Mouse (Mus musculus) NIH3T3 (cell line): ENCODE data around the gene Pex19.
A peak's percentile ranks its signal among the peaks of the same experiment; 100 is the strongest.

ENCODE experiments used
- DNase-seq: peaks from one replicate; pipeline ENCODE4 v3.0.0-alpha.2; 2012; ENCODE audit warnings: low read depth

Gene Pex19

DNA sequence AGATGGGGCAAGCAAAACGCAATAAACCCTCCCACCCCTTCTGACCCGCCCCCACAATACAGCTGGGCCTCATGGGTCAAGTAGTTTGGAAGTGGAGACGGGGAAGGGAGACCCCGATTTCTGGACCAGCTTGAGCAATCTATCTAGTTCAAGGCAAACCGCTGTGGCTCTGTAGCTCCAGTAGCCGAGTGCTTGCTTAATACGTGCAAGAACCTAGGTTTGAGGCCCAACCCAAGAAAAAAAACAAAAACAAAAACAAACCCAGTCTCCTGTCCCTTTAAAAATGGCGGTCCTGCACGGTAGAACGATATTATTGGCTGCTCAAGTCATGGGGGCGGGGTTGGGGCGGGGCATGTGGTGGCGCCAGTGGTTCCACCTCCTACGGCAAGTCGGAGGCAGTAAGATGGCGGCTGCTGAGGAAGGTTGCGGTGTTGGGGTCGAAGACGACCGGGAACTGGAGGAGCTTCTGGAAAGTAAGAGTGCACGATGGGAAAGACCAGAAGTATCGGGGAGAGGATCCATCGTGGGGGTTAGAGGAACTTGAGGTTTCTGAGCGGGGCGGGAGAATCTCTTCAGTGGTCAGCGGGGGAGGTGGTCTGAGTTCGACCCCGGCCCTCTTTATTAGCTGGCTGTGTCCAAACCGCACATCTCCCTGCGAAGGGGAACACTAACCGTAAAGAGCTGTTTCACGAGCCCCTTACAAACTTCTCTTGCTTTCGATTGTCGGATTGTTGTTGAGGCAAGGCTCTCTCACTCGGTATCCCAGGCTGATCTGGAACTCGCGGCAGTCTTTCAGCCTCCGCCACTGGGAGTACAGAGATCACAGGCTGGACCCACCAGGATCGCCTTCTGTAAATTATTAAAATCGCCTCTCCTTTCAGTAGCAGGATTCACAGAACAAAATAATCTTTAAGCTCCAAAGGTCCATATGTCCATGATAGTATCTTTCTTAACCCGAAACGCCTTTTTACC is at the start of gene Pex19:
Gene Pex19, plus strand, starts transcription at position 380 of the 972 bp plus-strand sequence.
- DNase-seq: peak; percentile 96

DNA sequence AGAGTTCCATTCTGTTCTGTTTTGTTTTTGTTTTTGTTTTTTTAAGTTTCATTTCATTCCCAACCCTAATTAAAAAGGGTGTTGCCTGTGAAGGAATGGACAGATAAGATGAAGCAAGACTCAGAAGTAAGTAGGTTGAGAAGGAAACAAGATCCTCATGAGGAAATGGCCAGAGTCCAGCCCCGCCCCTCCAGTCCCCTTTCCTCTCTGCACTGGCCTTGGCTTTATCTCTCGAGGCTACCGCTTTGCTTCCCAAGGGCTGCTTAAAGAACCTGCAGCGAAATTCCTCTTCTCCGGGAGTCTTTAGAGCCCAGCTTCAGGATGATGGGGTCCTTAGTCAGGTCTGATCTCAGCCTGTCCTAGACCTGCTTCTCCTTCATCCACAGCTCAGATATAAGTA is 48.6 kb upstream of the Pex19 start:
- no peak for DNase-seq

DNA sequence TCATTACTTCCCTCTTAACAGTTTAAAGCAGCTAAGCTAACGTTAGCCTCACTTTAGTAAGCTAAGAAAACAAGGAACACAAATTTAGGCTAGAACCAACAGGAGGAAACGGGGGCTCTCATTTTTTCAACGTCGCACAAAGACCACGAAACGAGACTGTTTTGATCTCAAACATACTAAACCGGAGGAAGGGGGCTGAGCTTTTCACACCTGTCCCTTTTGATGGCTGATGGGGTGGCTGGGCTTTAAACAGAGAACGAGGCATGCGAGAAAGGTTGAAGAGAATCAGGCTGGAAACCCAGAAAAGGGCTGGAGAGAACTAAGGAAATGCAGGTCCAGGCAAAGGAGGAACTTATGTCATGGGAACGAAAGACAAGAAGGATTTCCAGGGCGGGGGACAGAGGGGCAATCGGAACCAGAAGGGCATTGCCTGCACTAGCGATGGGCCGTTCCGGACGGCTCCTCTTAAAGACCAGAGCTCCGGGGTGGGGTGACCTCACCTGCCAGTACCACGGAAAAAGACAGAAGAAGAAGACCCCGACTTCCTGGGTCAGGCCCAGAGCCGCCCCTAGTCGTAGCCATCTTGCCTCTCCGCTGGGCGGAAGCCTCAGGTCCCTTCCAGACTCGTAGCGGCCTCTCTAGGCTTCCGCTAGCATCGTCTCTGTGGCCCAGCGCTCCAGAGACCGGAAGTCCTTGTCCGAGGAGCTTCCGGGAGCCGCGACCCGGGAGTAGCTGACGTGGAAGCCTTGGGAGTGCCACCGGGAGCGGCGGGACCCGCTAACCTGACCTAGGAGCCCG is 44.3 kb upstream of the Pex19 start, which contains the start of the genes Copa and Ncstn:
Gene Copa, plus strand, starts transcription at position 429 of the 798 bp plus-strand sequence.
Gene Ncstn, minus strand, starts transcription at position 695 of the 798 bp plus-strand sequence.
- peak; percentile 97 for DNase-seq

DNA sequence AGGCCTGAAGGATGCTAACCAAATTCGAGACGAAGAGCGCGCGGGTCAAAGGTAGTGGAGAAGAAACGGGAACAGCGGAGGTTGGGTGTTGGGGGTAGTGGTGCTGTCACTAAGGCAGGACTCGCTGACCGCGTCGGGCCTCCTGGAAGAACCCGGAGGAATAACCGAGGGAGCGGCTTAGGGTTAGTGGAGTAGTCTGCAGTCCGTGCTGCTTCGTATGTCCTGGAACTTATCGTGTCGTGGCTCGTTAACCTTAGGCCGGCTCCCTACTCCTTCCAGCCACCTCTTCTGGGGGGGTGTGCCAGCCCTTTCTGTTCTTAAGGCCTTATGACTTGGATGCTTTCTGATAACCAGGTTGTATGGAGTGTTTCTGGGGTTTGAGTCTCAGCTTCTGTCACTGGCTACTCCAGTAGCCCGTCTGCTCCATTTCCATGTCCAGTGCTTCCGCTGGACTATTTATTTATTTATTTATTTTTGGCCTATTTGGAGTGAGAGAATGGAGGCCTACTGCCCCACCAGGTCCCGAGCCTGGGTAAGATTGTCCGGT is 43.6 kb upstream of the Pex19 start:
- peak; percentile 49 for DNase-seq

DNA sequence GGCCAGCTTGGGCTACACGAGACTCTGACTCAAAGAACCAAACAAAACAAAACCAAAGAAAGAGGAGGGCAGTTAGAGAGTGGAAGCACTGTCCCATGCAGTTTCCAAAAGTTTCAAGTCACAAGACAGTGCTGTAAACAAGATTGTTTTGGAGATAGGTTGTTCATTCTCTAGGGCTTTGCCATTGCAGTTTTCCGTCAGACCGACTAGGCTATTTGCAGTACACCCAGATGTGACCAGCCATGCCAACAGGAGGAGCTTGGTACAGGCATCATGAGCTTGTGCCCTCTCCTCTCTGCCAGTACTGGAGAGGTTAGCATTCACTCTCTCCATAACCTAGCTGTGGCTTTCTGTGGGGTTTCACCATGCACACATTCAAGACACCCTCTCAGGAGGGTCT is 33.0 kb upstream of the Pex19 start:
- DNase-seq: no peak

DNA sequence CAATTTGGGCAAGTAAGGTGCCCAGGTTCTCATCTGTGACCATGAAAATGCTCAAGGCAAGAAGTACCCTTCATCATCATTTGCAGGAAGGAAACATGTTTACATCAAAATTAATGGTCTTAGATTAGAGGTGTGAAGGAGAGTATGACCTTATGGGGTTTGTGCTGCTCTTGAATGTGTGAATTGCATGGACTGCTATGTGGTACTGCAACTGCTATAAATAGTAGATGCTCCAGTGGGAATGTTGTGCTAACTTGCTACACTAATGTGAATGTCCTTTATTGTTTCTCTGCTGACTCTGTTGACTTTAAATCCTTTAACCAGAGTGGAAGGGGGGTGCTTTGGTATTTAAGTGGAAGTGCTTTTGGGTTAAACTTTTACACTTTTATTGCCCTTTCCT is 32.3 kb upstream of the Pex19 start:
- DNase-seq: no peak

DNA sequence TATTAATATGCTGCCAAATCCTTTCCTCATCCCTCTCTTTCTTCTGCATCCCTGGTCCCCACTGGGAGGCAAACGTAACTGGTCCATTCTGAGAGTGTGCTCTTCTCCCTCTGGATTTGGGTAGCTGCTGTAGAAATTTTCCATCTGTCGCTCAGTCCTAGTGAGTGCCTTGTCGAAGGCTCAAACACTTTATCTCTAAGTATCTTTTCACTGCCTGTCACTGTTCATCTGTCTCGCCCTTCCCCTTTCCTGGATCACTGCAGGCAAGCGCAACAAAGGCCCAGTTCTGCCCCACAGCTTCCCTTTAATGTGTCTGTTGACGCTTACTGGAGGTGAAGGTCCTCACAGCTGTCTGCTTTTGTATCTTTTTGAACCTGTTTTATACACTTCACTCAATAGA is 31.4 kb upstream of the Pex19 start:
- DNase-seq: no peak

DNA sequence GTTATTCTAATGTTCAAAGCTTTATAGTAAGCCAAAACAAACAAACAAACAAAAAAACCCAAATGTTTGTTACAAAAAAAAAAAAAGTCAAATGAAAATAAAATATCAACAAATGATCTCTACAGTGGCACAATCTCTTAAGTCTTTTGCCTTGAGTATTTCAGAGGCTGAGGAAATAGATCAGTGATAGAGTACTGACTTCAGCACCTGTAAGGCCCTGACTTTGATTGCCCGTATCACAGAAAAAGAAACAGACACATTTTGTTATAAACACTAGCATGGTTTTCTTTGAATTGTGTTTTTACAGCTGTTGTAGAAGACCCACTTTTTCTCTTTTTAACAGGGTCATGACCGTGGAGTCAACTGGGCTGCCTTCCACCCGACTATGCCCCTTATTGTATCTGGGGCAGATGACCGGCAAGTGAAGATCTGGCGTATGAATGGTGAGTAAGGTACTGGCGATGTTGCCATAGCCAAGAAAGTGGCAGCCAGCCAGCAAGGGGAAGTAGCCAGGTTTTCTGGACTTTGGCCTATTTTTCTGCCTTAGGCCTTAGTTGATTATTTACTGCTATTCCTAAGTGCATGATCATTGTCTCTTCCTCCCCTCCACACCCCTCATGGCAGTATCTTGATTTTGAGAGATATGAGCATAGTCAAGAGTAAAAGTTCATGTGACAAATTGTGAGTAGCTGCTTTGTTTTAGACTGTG is 27.1 kb upstream of the Pex19 start:
- peak; percentile 58 for DNase-seq

DNA sequence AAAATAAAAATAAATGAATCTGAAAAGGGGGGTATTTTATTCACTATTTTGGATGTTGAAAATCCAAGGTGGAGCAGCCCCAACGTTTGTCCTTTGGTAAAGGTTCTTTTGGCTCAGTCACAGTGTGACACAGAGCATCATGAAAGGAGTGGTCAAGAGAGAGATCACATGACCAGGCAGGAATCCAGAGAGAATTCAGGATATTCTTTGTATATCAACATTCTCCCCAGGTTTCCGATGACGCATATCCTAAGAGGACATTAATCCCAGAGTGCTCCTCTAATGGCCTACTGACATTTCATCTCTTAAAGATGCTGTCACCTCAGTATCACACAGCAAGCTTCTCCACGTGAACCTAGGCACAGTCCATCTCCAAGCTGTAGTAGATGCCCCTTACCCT is 22.9 kb upstream of the Pex19 start:
- DNase-seq: no peak

DNA sequence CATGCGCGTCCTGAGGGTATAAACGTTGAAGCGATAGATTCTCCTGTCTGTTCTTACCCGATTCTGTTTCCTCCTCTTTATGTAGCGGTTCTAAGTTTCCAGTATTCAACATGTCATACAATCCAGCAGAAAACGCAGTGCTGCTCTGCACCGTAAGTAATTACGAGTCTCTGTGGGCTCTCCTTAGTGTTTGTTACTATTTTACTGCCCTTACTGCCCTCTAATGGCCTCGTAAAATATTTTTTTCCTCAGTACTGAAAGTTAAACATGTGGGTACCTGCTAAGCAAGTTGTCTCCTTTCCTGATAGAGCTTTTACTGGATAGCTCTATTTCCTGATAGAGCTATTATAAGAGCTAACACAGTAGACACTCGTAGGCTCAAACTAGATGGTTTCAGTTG is 21.5 kb upstream of the Pex19 start:
- DNase-seq: no peak

DNA sequence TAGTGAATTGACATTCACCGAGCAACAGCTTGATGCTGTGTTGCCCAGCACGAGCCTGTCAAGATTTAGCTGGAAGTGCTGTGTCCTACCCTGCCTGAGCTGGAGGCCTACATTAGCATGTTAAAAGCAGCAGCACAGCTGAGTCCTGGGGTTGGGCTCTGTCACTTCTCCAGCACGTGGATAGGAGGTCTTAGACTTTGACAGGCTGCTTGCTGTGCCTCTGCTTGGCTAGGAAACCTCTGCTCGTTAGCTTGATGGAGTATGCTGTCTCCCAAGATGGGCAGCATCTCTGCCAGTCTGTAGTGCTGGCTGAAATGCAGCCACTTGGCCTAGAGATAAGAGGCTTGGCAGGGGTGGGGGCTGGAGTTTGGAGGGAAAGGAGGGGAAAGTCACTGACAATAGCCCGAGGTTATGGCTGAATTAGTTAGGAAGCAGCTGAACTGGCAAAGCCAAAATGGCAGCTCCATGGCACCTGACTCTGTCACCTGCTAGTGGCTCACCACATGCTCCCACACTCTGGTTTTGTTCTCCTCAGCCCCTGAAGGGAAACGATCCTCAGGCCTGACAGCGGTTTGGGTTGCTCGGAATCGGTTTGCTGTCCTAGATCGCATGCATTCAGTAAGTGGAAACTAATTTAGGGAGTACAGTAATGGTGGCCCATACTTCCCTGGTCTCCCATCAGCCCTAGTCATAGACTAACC is 18.6 kb upstream of the Pex19 start:
- DNase-seq: no peak

DNA sequence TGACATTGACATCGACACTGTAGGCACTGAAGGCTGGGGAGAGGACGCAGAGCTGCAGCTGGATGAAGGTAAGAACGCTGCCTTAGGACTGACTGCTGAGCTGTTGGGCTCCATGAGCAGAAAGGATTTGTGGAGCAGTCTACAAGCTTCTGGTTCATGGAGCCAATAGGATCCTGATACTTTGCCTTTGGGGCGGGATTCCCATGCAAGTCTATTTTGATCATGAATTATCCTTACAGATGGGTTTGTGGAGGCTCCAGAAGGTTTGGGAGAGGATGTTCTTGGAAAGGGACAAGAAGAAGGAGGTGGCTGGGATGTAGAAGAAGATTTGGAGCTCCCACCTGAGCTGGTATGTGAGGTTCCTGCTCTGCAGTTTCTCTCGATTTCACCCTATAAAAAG is 9.6 kb upstream of the Pex19 start:
- DNase-seq: no peak

DNA sequence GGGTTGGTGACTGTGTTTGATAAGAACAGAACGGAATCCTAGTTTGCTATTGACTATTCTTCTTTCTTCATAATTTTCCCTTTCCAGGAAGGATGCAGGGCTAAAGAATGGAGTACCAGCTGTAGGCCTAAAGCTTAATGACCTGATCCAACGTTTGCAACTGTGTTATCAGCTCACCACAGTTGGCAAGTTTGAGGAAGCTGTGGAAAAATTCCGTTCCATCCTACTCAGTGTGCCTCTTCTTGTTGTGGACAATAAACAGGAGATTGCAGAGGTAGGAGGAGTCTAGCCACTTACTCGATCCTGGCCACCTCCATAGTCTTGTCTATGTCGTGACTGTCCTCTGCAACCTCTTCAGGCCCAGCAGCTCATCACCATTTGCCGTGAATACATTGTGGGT is 7.5 kb upstream of the Pex19 start:
- no peak for DNase-seq

DNA sequence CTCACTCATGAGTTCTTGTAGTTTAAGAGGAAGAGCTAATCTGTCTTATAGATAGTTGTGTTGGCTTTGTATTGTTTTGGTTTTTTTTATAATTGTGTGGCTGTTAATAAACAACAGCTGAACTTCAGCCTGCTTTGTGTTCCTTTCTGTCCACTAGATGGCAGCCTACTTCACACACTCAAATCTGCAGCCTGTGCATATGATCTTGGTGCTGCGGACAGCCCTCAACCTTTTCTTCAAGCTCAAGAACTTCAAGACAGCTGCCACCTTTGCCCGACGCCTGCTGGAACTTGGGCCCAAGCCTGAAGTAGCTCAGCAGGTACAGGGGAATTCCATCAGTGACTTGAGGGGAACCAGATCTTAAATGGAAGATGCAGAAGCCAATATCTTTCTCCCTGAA is 6.8 kb upstream of the Pex19 start:
- peak; percentile 83 for DNase-seq

DNA sequence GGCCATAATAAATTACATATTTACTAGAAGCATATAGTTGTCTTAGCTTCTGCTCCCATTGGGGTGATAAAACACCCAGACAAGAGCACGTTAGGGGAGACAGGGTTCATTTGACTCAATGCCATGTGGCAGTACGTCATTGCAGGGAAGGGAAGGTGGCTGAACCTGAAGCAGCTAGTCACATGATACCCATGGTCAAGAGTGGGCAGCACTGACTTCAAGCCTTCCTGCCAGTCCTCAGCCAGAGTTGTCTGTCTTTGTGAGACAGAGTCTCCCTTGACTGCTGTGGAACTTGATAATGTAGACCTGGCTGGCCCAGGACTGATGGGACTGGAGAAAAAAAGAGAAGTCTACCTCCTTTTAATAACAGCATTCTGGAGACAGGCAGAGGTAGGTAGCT is 3.9 kb upstream of the Pex19 start:
- DNase-seq: no peak

DNA sequence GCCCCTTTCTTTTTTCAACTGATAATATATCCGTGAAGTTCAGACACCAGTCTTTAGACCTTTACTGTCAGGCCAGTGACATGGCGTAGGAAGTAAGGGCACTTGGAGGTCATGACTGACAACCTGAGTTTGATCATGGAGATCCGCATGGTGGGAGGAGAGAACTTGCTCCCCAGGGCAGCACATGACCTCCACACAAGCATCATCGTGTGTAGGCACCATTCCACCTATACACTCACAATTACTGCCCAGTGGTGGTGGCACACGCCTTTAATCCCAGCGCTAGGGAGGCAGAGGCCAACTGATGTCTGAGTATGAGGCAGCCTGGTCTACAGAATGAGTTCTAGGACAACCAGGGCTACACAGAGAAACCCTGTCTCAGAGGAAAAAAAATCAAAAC is 2.0 kb upstream of the Pex19 start:
- DNase-seq: no peak

DNA sequence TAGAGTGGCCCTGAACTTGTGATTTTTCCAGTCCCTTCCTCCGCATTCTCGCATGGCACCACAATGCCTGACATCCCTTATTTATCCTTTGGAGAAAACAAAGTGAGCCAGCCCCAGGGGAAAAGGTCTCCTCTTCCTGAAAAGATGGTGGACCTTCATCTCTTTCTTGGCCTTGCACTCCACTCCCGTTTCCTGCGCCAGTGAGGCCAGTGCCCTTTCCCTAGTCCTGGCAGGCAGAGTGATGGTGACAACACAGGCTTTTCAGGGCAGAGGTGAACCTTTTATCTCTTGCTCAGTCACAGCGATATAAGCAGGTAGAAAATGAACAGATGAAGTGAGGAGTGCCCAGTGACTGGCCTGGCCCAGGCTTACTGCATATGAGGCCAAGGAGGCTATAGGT is 932 bp downstream of the Pex19 start:
- peak; percentile 28 for DNase-seq

DNA sequence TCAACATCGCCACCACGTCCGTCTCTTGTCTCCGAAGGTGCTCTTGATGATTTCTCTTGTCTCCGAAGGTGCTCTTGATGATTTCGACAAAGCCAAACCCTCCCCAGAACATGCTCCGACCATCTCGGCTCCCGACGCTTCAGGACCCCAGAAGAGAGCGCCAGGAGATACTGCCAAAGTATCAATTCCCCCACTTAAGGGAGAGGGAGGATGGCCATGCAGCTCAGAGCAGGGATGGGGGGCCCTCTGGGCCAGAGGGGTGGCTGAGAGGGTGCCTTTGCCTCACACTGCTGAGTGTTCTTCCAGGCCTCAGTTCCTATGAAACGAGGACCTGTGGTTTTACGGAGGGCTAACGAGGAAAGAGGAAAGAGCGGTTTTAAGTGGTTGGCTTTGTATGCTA is 2.0 kb downstream of the Pex19 start:
- no peak for DNase-seq

DNA sequence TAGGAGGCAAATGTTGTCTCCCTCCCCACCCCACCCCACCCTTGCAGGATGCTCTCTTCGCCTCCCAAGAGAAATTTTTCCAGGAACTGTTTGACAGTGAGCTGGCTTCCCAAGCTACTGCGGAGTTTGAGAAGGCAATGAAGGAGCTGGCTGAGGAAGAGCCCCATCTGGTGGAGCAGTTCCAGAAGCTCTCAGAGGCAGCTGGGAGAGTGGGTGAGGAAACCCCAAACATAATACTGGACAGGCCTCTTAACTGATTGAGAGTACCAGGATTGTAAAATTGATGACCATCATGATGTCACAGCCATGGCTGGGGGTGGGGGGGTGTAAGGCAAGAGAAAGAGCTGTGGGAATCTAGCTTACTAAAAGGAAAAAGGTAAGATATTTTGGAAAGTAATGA is 2.6 kb downstream of the Pex19 start:
- DNase-seq: peak; percentile 68

DNA sequence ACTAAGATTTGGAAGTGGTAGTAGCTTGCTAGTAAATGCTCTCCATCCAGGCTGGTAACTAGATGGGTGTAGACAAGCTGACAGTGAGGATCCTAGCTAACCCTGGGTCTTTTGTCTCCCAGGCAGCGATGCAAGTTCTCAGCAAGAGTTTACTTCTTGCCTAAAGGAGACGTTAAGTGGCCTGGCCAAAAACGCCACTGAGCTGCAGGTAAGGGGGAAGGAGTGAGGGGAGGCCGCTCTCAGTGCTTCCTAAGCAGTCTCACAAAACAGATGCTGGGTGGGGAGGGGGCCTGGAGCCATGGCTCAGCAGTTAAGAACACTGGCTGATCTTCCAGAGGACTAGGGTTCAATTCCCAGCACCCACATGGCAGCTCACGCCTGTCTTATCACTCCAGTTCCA is 3.2 kb downstream of the Pex19 start:
- no peak for DNase-seq

DNA sequence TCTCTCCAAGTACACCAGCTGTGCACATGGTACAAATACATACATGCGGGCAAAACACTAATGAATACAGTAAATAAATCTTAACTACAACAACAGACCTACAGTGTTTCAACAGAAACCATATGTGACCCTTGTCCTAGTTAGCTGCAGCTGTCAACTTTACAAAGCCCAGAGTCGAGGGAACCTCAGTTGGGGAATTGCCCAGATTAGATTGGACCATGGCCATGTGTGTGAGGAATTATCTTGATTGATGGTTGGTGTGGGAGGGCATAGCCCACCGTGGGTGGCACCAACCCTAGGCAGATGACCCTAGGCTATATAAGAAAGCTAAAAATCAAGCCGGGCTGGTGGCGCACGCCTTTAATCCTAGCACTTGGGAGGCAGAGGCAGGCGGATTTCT is 5.8 kb downstream of the Pex19 start:
- peak; percentile 71 for DNase-seq
